Mouse (Mus musculus) brain, embryonic 18.5 days (tissue): ENCODE measurements around the gene Tulp1.

Experiments used
- DNase-seq: peaks from one replicate; pipeline ENCODE4 v3.0.0-alpha.2; 2012; ENCODE audit warnings: low read depth, low spot score

Gene Tulp1

GRCm38 (mm10) chr17:28313212-28313879 lies 51.7 kb downstream of the Tulp1 start, which contains the start of gene Fance:
Gene Fance (plus strand): TSS chr17:28313519.
- DNase-seq: peak; percentile 97

GRCm38 (mm10) chr17:28312232-28313211 lies 52.5 kb downstream of the Tulp1 start:
- no peak for DNase-seq

- DNase-seq: no peak
Observed at GRCm38 (mm10) chr17:28311366-28312132, 53.5 kb downstream of the Tulp1 start.

GRCm38 (mm10) chr17:28310831-28311230 lies 54.2 kb downstream of the Tulp1 start:
- no peak for DNase-seq

GRCm38 (mm10) chr17:28308297-28309195 lies 56.5 kb downstream of the Tulp1 start:
- peak; percentile 64 for DNase-seq

GRCm38 (mm10) chr17:28305172-28305571 lies 59.9 kb downstream of the Tulp1 start:
- DNase-seq: no peak
